Mouse (Mus musculus) induced T-regulatory cell, adult 2 months (primary cell): Measurements from ENCODE around the gene Zmym3.

Source experiments
- DNase-seq: peaks from one replicate; pipeline ENCODE4 v3.0.0-alpha.2; 2012; ENCODE audit warnings: low read depth

The Zmym3 gene

DNA sequence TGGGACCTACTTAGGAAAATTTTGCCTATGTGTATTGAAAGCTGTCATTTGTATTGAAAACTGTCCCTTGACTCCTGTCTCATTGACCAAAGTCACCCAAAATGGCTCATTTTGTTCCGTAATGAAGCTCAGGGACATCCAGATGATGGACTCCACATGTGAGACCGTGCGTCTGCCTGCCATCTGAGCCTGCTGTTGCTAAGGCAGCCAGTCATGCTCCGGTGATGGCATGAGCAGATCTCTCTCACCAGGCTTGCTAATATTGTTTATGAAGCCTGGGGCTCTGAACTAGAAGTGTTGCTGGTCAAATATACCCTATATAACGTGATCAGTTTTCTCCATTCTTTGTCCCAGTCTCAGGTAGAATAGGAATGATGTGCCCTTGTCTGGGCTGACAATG is 47.7 kb downstream of the Zmym3 start:
- no peak for DNase-seq

DNA sequence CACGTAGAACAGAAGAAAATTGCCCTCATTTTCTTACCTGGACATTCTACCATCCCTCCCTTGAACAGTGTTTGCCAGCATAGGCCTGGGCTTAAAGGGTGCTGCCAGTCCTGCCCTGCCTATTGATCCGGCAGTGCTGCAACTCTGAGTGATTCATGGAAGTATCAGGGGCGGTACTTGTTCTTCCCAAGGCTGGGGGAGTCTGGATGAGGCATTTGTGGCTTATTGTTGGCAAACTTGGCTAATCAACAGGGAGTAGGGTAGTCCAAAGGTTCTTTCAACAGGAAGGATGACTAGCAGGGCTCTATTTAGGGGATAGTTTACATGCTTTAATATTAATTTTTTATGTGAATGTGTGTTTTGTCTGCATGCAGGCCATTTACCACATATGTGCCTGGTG is 50.1 kb downstream of the Zmym3 start:
- no peak for DNase-seq

DNA sequence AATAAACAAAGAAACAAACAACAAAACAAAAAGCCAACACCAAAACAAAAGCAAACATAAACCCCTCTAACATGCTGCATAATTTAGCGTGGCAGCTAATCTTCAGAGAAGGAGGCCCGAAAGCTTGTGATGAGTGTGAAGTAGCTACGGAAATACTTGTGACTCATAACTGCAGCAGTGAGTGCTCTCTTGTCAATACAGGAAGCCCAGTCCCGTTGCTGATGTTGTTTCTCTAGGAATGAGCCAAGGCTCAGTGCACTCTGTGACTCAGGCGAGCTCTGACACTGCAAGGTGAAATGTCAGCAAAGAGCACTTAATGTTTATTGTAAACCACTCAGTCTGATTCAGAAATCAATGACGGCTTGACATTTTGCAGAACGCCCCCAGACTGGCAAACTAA is 51.6 kb downstream of the Zmym3 start:
- DNase-seq, result peak; percentile 66

- peak; percentile 36 for DNase-seq
Observed at GRCm38 (mm10) chrX:101358902-101359301, 61.7 kb downstream of the Zmym3 start.
